Mouse (Mus musculus): ENCODE data around the gene Tpte.

GRCm38 (mm10) chr8:22411971-22412370, 128.7 kb downstream of the Tpte start:
- TF ChIP-seq GATA1 (IDR thresholded peaks at IDR 0.05; ENCODE audit: borderline replicate concordance, low read length) (no peak), FLI1 (IDR thresholded peaks at IDR 0.05; ENCODE audit: low read length) (no peak)
